Mouse (Mus musculus): Measurements from ENCODE around the gene Zfp13. TPM values are rescaled to one million over a fixed set of nuclear protein-coding genes. Genes with fewer than 3 reads are reported as not detected.
"Not testable (repeated sequence)": the region's sequence is repeated elsewhere in the genome, so short reads cannot be mapped to it uniquely, and the experiment has no call there.

The Zfp13 gene
- total RNA-seq, 4 experiments from 2014 or later = 8.2 to 19.2 (median 14.6) TPM

GRCm38 (mm10) chr17:23550188-23550791, 49.0 kb downstream of the Zfp13 start:
- DNase-seq = peak; percentile 90

GRCm38 (mm10) chr17:23549441-23549840, 49.8 kb downstream of the Zfp13 start:
- DNase-seq = no peak

GRCm38 (mm10) chr17:23548615-23549014, 50.7 kb downstream of the Zfp13 start:
- DNase-seq = peak; percentile 80

- no peak for DNase-seq
Measured at GRCm38 (mm10) chr17:23547681-23548443, 51.4 kb downstream of the Zfp13 start.

GRCm38 (mm10) chr17:23546702-23547505, 52.4 kb downstream of the Zfp13 start:
- peak; percentile 80 for DNase-seq

- DNase-seq = peak; percentile 81
Measured at GRCm38 (mm10) chr17:23546333-23546701, 53.0 kb downstream of the Zfp13 start.

GRCm38 (mm10) chr17:23545841-23546240, 53.4 kb downstream of the Zfp13 start:
- DNase-seq = no peak

GRCm38 (mm10) chr17:23544766-23545165, 54.5 kb downstream of the Zfp13 start:
- DNase-seq = no peak

GRCm38 (mm10) chr17:23543983-23544382, 55.3 kb downstream of the Zfp13 start:
- no peak for DNase-seq

- DNase-seq = no peak
Measured at GRCm38 (mm10) chr17:23543325-23543724, 56.0 kb downstream of the Zfp13 start.

- no peak for DNase-seq
Measured at GRCm38 (mm10) chr17:23542835-23543234, 56.5 kb downstream of the Zfp13 start.

- no peak for DNase-seq
Measured at GRCm38 (mm10) chr17:23542004-23542720, 57.1 kb downstream of the Zfp13 start.

- no peak for DNase-seq
Measured at GRCm38 (mm10) chr17:23540605-23541475, 58.4 kb downstream of the Zfp13 start.

- DNase-seq = no peak
Measured at GRCm38 (mm10) chr17:23540106-23540505, 59.2 kb downstream of the Zfp13 start.

- no peak for DNase-seq
Measured at GRCm38 (mm10) chr17:23539608-23540007, 59.7 kb downstream of the Zfp13 start.

- no peak for DNase-seq
Measured at GRCm38 (mm10) chr17:23538299-23539015, 60.8 kb downstream of the Zfp13 start.

GRCm38 (mm10) chr17:23537554-23538255, 61.6 kb downstream of the Zfp13 start:
- no peak for DNase-seq

GRCm38 (mm10) chr17:23535046-23535788, 64.1 kb downstream of the Zfp13 start:
- DNase-seq = not testable (repeated sequence)
